In the genomic region with DNA sequence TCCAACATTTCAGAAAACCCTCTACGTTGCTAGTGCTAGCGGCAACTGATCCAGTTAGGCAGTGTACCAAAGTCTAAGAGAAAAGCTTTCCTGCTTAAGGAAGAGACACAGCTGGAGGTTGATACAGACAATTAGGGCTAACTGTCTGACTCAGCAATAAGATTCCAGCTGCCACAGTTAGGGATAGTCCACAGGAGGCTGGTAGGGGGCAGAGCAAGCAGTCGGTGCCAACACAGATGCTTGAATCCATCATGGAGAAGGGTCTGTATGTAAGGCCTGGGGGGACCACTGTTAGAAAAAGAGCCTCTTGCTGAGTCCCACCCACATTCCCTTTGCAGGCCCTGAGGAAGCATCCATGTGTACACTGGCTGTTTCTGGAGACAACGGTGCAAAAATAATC, we compare ENCODE assay signal across 22 mouse cellular contexts.
DNase-seq lines count a peak whose midpoint lies in the region; ATAC-seq lines count a peak whose summit lies in the region.
"Had no signal": no experiment of that assay in that cellular context is flagged by ENCODE, and none has a peak within 500 bp of the region (broad histone marks: within the 10 kb centered on the region; RNA-seq: fewer than 3 reads in every experiment).

No protein-coding gene starts in this region.

- no peak overlapping the region for H3K4me3 ChIP-seq in embryonic facial prominence, embryonic 14.5 days (ENCODE audit: low read depth, low read length)
- H3K4me3 ChIP-seq in embryonic facial prominence, embryonic 10.5 days, result no peak overlapping the region
- no peak overlapping the region for H3K4me3 ChIP-seq in hindbrain, embryonic 14.5 days (replicated peaks; ENCODE audit: low read length)
- H3K4me3 ChIP-seq in hindbrain, embryonic 11.5 days (ENCODE audit: low read depth, low read length), result no peak overlapping the region
- H3K4me3 ChIP-seq in neural tube, embryonic 13.5 days, result no peak overlapping the region
- H3K4me3 ChIP-seq in neural tube, embryonic 15.5 days (replicated peaks), result no peak overlapping the region
- H3K4me3 ChIP-seq: erythroblast, embryonic 14.5 days; layer of hippocampus, adult 2 months; midbrain, embryonic 13.5 days had no signal

- H3K27ac ChIP-seq in embryonic facial prominence, embryonic 14.5 days (replicated peaks; ENCODE audit: low read depth, low read length), result no peak overlapping the region
- no peak overlapping the region for H3K27ac ChIP-seq in embryonic facial prominence, embryonic 10.5 days (replicated peaks)
- H3K27ac ChIP-seq in hindbrain, embryonic 14.5 days, result no peak overlapping the region
- no peak overlapping the region for H3K27ac ChIP-seq in hindbrain, embryonic 11.5 days (ENCODE audit: low read depth, low read length)
- H3K27ac ChIP-seq in neural tube, embryonic 13.5 days (replicated peaks), result peak overlapping the region; percentile 46
- 0 out of 2 replicates have a peak overlapping the region, but pooled peaks have one; percentile 29 for H3K27ac ChIP-seq in neural tube, embryonic 15.5 days (replicated peaks)
- H3K27ac ChIP-seq: kidney, postnatal 0 days; layer of hippocampus, adult 2 months; midbrain, embryonic 13.5 days had no signal

- H3K4me1 ChIP-seq in embryonic facial prominence, embryonic 14.5 days (ENCODE audit: control insufficient read depth, insufficient read depth, low read length), result no peaks in the 10 kb centered on the region
- H3K4me1 ChIP-seq in embryonic facial prominence, embryonic 10.5 days, result no peaks in the 10 kb centered on the region
- H3K4me1 ChIP-seq in hindbrain, embryonic 14.5 days (replicated peaks; ENCODE audit: control insufficient read depth, insufficient read depth, low read length), result peaks cover 3% of the 10 kb centered on the region; the same call in 1 of the 2 replicates
- no peaks in the 10 kb centered on the region for H3K4me1 ChIP-seq in hindbrain, embryonic 11.5 days (replicated peaks; ENCODE audit: control insufficient read depth, insufficient read depth, low read length)
- peaks cover 18% of the 10 kb centered on the region for H3K4me1 ChIP-seq in neural tube, embryonic 13.5 days (replicated peaks)
- peaks cover 6% of the 10 kb centered on the region; the same call in 1 of the 2 replicates for H3K4me1 ChIP-seq in neural tube, embryonic 15.5 days

- H3K9me3 ChIP-seq in embryonic facial prominence, embryonic 14.5 days (ENCODE audit: control insufficient read depth, low read length), result no peaks in the 10 kb centered on the region
- no peaks in the 10 kb centered on the region for H3K9me3 ChIP-seq in embryonic facial prominence, embryonic 10.5 days
- no peaks in the 10 kb centered on the region for H3K9me3 ChIP-seq in hindbrain, embryonic 14.5 days (ENCODE audit: control insufficient read depth, low read length)
- H3K9me3 ChIP-seq in hindbrain, embryonic 11.5 days (ENCODE audit: control insufficient read depth, low read length), result no peaks in the 10 kb centered on the region
- H3K9me3 ChIP-seq in neural tube, embryonic 13.5 days, result no peaks in the 10 kb centered on the region
- H3K9me3 ChIP-seq in neural tube, embryonic 15.5 days (replicated peaks), result no peaks in the 10 kb centered on the region
- H3K9me3 ChIP-seq: G1E; midbrain, embryonic 13.5 days had no signal

- H3K4me2 ChIP-seq in embryonic facial prominence, embryonic 14.5 days (ENCODE audit: low read depth, low read length), result no peak overlapping the region
- H3K4me2 ChIP-seq in hindbrain, embryonic 14.5 days (replicated peaks), result no peak overlapping the region
- no peak overlapping the region for H3K4me2 ChIP-seq in hindbrain, embryonic 11.5 days (replicated peaks; ENCODE audit: low read depth, low read length)
- no peak overlapping the region for H3K4me2 ChIP-seq in neural tube, embryonic 13.5 days
- no peak overlapping the region for H3K4me2 ChIP-seq in neural tube, embryonic 15.5 days
- H3K4me2 ChIP-seq: midbrain, embryonic 13.5 days had no signal

- no peak for ATAC-seq in embryonic facial prominence, embryonic 14.5 days (ENCODE audit: low read depth)
- peak; percentile 68; the same call in 1 of the 2 replicates for ATAC-seq in hindbrain, embryonic 14.5 days (ENCODE audit: low FRiP score)
- ATAC-seq in hindbrain, embryonic 11.5 days (ENCODE audit: low FRiP score), result no peak
- ATAC-seq in neural tube, embryonic 13.5 days (ENCODE audit: low read depth), result peak; percentile 70; the same call in 1 of the 2 replicates
- ATAC-seq in neural tube, embryonic 15.5 days (ENCODE audit: low FRiP score), result peak; percentile 63; the same call in 1 of the 2 replicates
- ATAC-seq: liver, postnatal 0 days; midbrain, embryonic 13.5 days had no signal

- no peaks in the 10 kb centered on the region for H3K27me3 ChIP-seq in embryonic facial prominence, embryonic 14.5 days (replicated peaks; ENCODE audit: control insufficient read depth, insufficient read depth, low read length)
- H3K27me3 ChIP-seq in embryonic facial prominence, embryonic 10.5 days (replicated peaks; ENCODE audit: low read depth, poor library complexity, severe bottlenecking), result no peaks in the 10 kb centered on the region
- no peaks in the 10 kb centered on the region for H3K27me3 ChIP-seq in hindbrain, embryonic 14.5 days (ENCODE audit: control insufficient read depth, insufficient read depth, low read length)
- H3K27me3 ChIP-seq in hindbrain, embryonic 11.5 days (ENCODE audit: control insufficient read depth, insufficient read depth, low read length), result no peaks in the 10 kb centered on the region
- no peaks in the 10 kb centered on the region for H3K27me3 ChIP-seq in neural tube, embryonic 13.5 days
- no peaks in the 10 kb centered on the region for H3K27me3 ChIP-seq in neural tube, embryonic 15.5 days (replicated peaks)
- H3K27me3 ChIP-seq: midbrain, embryonic 13.5 days had no signal

- WGBS in embryonic facial prominence, embryonic 14.5 days, result 61% methylated on average over 4 of the region's 4 CpGs
- 79% methylated on average over 4 of the region's 4 CpGs for WGBS in embryonic facial prominence, embryonic 10.5 days
- WGBS in hindbrain, embryonic 14.5 days, result 62% methylated on average over 4 of the region's 4 CpGs
- WGBS in hindbrain, embryonic 11.5 days, result 72% methylated on average over 4 of the region's 4 CpGs
- WGBS in neural tube, embryonic 13.5 days, result 57% methylated on average over 4 of the region's 4 CpGs
- 44% methylated on average over 4 of the region's 4 CpGs for WGBS in neural tube, embryonic 15.5 days

- no peaks in the 10 kb centered on the region for H3K36me3 ChIP-seq in embryonic facial prominence, embryonic 14.5 days (ENCODE audit: control insufficient read depth, insufficient read depth, low read length)
- no peaks in the 10 kb centered on the region for H3K36me3 ChIP-seq in embryonic facial prominence, embryonic 10.5 days (replicated peaks)
- H3K36me3 ChIP-seq in hindbrain, embryonic 14.5 days (replicated peaks; ENCODE audit: control insufficient read depth, insufficient read depth), result no peaks in the 10 kb centered on the region
- no peaks in the 10 kb centered on the region for H3K36me3 ChIP-seq in hindbrain, embryonic 11.5 days (ENCODE audit: control insufficient read depth, insufficient read depth, low read length)
- no peaks in the 10 kb centered on the region for H3K36me3 ChIP-seq in neural tube, embryonic 13.5 days
- no peaks in the 10 kb centered on the region for H3K36me3 ChIP-seq in neural tube, embryonic 15.5 days
- H3K36me3 ChIP-seq: G1E; midbrain, embryonic 13.5 days had no signal

- H3K9ac ChIP-seq in embryonic facial prominence, embryonic 14.5 days (ENCODE audit: low read depth, low read length), result no peak overlapping the region
- no peak overlapping the region for H3K9ac ChIP-seq in hindbrain, embryonic 14.5 days
- H3K9ac ChIP-seq in hindbrain, embryonic 11.5 days (ENCODE audit: low read depth, low read length), result no peak overlapping the region
- no peak overlapping the region for H3K9ac ChIP-seq in neural tube, embryonic 13.5 days
- H3K9ac ChIP-seq in neural tube, embryonic 15.5 days (replicated peaks), result no peak overlapping the region
- H3K9ac ChIP-seq: liver, postnatal 0 days; midbrain, embryonic 13.5 days had no signal

- DNase-seq in embryonic facial prominence, embryonic 14.5 days (ENCODE audit: low spot score), result peak; percentile 31
- no peak for DNase-seq in embryonic facial prominence, embryonic 10.5 days (ENCODE audit: low spot score)
- peak; percentile 29 for DNase-seq in hindbrain, embryonic 14.5 days (ENCODE audit: low spot score)
- DNase-seq in hindbrain, embryonic 11.5 days (ENCODE audit: low spot score), result no peak
- no peak for DNase-seq in neural tube, embryonic 10.5 days (ENCODE audit: extremely low spot score, low spot score)
- no peak for DNase-seq in left cerebral cortex, adult 8-10 months (ENCODE audit: low spot score in 2 of 2)
- DNase-seq: adrenal gland, postnatal 14 days; cerebellum, adult 18-20 months; cerebellum, postnatal 25 days; gastrocnemius, postnatal 36 days; kidney, adult 18-20 months; layer of hippocampus, postnatal 36 days; liver, postnatal 0 days; right cerebral cortex, postnatal 14 days; thymus, adult 2 months had no signal

Comparison
In these comparisons a context has a peak if more than half of its experiments do, and no peak if none do; other contexts are left out.
1. ATAC-seq: peak in hindbrain, embryonic 14.5 days (single experiment), neural tube, embryonic 13.5 days (single experiment) and neural tube, embryonic 15.5 days (single experiment); none in embryonic facial prominence, embryonic 14.5 days (single experiment) and hindbrain, embryonic 11.5 days (single experiment).
2. DNase-seq: peak in embryonic facial prominence, embryonic 14.5 days (single experiment) and hindbrain, embryonic 14.5 days (single experiment); none in embryonic facial prominence, embryonic 10.5 days (single experiment), hindbrain, embryonic 11.5 days (single experiment), neural tube, embryonic 10.5 days (single experiment) and left cerebral cortex, adult 8-10 months (0 of 2).
3. H3K27ac ChIP-seq: peak in neural tube, embryonic 13.5 days (single experiment) and neural tube, embryonic 15.5 days (single experiment); none in embryonic facial prominence, embryonic 14.5 days (single experiment), embryonic facial prominence, embryonic 10.5 days (single experiment), hindbrain, embryonic 14.5 days (single experiment) and hindbrain, embryonic 11.5 days (single experiment).